Mouse (Mus musculus) spleen, embryonic (tissue): ENCODE data around the gene Tns2.

Source experiments
- CTCF ChIA-PET: fragments of 350-600 bp; sonication (Branson Sonifier 250); formaldehyde crosslinking; loops from one replicate; lab custom pipeline; 2022; lab: Charles Lee

The Tns2 gene

DNA sequence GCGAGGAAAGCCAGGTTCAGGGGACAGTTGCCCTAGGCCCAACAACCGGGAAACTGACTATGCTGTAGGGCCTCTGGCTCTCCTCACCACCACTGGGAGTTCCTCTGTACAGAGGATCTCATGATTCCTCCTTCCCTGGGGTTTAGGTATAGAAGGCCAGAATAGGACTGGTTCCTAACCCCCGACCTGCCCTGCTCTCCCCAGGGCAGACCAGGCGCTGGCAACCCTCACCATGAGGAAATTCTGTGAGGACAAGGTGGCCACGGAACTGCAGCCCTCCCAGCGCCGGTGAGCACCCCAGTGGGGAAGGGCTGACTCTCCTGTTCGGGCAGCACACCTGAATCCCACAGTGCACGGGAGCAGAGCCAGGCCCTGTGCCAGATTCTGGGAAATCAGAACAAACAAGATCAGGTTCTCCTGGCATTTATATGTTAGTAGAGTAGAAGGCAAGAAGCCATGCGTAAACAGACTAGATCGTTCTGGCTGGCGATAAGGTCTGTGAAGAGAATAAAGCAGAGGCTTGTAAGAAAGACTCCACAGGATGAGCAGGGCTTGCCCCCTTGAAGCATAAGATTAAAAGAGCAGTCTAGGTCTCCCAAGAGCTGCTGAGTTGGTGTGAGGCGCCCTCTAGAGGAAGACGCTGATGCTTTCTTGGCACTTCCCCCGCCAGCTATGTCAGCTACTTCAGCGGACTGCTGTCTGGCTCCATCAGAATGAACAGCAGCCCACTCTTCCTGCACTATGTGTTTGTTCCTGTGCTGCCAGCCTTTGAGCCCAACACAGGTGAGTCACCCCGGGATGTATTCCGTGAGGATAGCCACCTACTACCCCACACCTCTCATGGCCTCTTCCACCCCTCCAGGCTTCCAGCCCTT is 8.7 kb downstream of the Tns2 start:
- CTCF ChIA-PET: interaction anchor here (1.2 kb wide), 1 partner anchor 12 kb away, joined by 3 read pairs; no protein-coding TSS in a partner anchor

DNA sequence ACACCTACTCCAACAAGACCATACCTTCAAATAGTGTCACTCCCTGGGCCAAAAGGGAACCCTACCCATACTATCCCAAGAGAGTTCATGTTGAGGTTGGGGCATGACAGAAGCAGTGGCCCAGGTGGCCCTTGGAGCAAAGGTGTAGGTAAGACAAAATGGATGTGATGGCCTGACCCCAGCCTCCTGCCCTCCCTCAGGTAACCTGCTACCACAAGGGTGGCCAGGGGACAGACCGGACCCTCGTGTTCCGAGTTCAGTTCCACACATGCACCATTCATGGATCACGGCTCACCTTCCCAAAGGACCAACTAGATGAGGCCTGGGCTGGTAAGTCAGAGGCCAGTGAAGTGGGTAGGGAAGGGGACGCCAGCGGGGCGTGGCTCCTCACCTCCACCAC is 10.1 kb downstream of the Tns2 start:
- CTCF ChIA-PET: no interaction called here

DNA sequence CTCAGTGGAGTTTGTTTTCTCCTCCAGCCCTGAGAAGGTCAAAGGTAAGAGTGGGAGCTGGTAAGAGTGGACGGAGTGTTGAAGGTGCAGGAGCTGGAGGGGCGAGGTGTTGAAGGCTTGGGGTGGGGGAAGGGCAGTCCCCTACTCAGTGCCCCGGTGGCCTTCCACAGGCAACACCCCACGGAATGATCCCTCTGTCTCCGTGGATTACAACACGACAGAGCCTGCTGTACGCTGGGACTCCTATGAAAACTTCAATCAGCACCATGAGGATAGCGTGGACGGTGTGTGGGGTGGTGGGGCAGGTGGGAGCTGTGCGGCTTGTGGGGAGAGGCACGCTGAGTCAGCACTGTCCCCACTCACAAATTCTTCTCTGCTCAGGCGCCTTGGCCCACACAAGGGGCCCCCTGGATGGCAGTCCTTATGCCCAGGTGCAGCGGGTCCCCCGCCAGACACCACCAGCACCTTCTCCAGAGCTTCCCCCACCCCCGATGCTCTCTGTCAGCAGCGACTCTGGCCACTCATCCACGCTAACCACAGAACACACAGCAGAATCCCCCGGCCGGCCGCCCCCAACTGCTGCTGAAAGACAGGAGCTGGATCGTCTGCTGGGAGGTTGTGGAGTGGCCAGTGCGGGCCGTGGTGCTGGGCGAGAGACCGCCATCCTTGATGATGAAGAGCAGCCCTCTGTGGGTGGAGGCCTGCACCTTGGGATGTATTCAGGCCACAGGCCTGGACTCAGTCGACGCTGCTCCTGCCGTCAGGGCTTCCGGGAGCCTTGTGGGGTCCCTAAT is 10.7 kb downstream of the Tns2 start:
- CTCF ChIA-PET: no interaction called here

DNA sequence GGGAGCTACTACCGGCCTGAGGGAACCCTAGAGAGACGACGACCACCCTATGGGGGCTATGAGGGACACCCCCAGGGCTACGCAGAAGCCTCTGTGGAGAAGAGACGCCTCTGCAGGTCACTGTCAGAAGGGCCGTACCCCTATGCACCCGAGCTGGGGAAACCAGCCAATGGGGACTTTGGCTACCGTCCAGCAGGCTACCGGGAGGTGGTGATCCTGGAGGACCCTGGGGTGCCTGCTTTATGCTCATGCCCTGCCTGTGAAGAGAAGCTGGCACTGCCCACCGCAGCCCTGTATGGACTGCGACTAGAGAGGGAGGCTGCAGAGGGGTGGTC is 11.2 kb downstream of the Tns2 start:
- CTCF ChIA-PET: no interaction called here

DNA sequence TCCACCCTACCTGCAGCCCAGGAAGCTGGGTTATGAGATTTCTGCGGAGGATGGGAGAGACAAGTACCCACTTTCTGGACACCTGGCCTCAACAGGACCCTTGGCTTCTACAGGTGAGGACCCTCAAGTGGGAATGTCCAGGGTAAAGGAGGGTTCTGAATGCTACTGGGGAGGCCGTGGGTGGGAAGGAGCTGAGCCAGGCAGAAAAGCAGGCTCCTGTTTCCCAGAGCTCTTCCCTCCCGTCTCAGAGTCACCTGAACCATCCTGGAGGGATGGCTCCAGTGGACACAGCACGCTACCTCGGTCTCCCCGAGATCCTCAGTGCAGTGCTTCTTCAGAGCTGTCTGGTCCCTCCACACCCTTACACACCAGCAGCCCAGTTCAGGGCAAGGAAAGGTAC is 12.0 kb downstream of the Tns2 start:
- CTCF ChIA-PET: no interaction called here

DNA sequence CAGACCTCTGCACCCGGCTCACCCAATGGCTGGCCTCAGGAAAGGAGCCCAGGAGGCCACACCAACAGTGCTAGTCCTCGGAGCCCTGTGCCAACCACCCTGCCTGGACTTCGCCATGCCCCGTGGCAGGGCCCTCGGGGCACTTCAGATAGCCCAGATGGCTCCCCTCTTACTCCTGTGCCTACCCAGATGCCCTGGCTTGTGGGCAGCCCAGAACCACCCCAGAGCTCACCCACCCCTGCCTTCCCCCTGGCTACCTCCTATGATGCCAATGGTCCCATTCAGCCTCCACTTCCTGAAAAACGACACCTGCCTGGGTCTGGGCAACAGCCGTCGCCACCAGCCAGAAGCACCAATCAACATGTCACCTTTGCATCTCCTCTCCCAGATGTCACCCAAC is 12.6 kb downstream of the Tns2 start:
- CTCF ChIA-PET: no interaction called here

DNA sequence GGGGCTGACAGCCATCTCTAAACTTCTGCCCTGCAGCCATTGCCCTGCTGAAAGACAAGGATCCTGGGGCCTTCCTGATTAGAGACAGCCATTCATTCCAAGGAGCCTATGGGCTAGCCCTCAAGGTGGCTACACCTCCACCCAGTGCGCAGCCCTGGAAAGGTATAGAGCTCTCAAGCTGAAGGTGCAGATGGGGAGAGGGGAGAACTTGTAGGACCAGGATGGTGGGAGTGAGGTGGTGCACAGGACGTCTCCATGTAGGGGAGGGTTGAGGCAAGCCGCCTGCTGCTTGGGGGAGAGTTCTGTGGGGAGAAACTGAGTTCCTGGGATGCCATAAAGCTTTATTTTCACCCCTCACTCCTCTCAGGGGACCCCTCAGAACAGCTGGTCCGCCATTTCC is 13.5 kb downstream of the Tns2 start:
- CTCF ChIA-PET: no interaction called here

DNA sequence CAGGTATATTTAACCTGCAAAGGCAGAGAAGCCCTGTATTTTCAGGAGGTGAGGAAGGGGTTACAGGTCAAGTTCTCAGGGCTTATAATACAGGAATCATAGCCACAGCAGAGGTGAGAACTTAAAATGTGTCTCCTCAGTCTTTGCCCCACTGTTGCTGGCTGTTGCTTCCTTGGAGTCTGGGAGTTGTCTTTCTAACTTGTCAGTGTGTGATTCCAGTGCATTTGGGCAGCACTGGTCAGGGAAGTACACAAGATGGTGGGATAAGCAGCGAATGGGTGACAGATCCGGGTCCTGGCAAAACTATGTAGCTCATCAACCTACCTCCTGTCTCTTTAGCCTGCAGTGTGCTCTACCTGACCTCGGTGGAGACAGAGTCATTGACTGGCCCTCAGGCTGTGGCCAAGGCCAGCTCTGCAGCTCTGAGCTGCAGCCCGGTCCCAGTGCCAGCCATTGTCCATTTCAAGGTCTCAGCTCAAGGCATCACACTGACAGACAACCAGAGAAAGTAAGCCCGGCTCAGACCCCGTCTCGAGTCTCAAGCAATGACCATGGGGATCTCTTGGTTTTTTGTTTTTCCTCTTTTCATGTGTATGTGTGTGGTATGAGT is 14.5 kb downstream of the Tns2 start:
- CTCF ChIA-PET: no interaction called here

DNA sequence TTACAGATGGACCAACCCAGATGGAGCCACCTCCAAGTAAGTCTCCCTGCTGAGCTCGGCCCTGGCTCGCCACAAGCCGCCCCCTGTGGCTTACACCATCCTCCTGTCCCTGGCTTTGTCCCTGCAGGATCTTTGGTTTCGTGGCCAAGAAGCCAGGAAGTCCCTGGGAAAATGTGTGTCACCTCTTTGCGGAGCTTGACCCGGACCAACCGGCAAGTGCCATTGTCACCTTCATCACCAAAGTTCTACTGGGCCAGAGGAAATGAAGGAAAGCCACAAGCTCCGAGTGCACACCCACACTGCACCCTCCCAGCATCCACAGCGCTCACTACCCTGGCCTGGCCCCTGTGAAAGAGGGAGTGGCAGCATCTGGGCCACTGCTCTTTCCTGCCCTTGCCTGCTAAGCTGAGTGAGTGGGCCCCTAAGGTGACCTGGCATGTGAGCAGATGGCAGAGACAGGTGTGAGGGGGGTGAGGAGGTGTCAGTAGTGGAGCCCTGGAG is 15.6 kb downstream of the Tns2 start:
- CTCF ChIA-PET: interaction anchor here (1.4 kb wide), 1 partner anchor 9 kb away, joined by 9 read pairs; no protein-coding TSS in a partner anchor

DNA sequence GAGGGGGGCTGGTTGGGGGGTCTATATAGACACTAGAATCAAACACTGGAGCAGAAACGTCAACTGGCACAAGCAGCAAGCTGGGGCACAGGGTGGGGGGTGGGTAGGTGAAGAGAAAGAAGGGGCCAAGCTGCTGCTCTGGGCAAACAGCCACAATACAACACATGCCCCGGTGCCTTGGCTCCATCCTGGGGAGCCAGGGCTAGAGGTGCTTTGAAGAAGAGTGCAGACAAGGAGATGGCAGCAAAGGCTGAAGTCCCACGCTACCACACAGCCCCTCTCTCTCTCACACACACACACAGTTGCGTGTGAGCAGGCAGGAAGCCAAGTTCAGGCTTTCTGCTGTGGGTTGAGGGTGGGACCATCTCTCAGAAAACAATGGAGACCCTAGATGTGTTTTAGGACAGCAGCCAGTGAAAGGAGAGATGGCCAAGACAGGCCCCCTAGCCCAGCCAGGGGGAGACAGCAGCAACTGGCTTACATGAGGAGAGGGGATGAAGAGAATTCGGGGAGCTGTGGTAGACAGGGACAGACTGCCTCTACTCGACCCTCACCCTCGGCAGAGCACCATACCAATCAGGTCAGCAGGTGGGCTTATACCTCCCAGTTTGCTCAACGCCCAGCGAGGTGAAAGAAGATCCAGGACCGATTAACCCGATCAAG is 16.7 kb downstream of the Tns2 start:
- CTCF ChIA-PET: interaction anchor here (1.4 kb wide), 1 partner anchor 10 kb away, joined by 9 read pairs; no protein-coding TSS in a partner anchor

DNA sequence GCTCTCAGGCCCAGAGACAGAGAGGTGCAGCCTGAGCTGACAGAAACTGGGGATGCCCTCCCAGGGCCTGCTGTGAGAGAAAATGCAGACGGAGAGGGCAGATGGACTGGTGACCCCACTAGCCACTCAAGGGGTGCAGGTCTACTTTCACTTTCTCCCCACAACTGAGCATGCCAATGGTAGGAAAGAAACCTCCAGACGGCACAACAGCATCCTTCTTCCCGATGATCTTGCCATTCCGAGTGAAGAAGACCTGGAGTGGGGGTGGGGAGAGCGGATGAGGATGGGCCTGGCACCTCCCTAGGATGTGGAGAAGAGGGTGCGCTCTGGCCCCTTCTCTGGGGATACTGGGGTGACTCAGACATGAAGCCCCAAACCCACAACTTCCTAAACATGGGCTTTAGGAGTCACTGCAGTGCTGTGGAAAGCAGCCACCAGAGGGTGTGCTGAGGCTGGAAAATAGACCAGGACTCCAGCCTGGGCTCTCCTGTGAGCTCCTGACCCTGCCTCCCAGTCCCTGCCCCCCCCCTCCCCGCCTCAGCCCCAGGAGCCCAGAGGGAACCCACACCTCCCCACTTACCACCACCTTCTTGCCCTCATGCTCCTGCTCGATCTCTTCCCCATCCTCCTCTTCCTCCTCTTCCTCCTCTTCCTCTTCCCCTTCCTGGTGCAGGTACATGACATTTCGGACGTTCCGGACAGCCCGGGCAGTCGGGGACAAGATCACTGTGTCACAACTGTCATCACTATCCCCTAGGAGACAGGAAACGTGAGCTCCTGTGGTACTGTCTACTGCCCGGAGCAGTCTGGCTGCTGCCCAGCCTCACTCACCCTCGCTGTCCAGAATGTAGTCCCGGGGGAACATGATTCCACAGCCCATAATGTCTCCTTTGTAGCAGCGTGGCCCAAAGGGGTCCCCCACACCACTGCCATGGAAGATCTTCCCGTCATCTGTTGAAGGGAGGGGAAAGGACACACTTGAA is 17.5 kb downstream of the Tns2 start:
- CTCF ChIA-PET: no interaction called here

DNA sequence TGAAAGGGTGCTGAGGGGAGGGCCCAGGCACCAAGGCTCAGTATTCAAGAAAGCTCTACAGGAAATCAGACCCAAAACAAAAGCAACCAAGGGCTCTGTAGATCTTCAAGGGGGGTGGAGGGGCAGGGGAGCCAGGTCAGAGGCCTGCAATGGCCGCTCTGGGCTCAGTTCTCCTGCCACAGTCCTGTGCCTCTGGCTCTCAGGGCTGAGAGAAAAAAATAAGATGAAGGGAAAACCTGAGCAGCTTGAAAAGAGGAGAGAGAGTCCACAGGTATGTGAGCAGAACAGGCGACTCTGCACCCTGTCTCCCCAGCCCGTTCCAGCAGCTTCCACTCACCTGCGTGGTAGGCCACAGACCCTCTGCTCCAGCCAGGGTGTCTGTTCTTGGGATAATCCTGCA is 18.4 kb downstream of the Tns2 start:
- CTCF ChIA-PET: no interaction called here

DNA sequence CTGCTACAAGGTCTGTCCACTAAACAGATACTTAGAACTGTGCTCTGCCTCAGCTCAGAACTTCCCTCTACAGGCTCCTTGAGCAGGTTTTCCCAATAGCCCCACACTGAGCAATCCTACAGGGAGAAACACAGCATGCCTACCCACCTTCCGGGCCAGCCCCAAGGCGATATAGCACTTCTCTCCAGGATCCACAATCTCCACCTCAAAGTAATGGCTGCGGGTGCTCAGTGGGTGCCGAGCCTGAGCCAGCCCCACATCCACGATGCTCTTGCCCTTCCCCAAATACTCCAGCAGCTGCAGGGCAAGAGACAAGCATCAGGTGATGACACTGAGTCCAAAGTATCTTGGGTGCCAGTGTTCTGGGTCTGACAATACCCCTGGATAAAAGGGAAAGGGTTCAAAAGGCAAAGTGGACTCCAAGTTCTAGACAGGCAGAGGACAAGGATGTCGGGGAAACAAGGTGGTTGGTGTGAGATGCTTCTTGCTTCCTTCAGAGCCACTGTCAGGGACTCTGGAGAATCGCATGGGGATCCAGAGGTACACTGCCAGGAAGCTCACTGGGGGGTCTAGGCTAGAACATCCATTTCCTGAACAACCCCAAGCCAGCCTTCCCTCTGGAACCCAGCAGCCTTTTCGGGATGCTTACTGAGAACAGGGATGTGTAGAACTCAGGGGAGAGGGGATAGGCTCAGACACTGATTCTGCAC is 19.1 kb downstream of the Tns2 start:
- CTCF ChIA-PET: no interaction called here

DNA sequence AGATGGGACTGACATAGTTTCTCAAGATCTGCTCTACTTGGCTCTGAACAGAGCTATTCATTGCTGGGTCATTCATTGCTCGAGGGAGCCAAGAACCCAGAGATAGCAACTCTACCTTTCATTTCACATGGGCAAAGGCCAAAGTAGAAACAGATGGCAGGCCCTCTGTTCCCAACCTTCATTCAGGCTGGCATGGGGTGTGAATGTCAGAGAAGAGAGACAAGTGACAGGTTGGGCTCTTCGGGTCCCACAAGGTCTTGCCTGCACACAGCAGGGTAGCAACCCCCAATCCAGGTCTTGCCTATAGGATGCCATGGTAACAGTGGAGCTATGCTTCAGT is 19.6 kb downstream of the Tns2 start:
- CTCF ChIA-PET: no interaction called here

DNA sequence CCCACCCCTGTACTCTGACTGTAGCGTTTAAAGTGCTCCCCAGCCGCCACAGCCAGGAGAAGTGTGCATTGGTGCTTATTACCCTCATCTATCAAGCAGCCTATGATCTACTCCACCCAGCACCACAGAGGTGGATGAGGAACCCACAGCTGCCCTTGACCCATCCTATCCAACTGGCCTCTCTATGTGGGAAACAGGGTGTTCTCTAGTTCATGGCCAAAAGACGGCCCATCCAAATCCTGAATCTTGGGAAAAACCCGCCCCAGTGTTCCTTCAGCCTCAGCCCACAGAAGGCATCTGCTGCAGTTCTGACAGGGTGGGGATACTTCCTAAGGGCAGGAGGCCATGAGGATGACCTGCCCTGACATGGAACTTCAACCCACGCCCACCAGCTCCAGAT is 20.3 kb downstream of the Tns2 start:
- CTCF ChIA-PET: no interaction called here

DNA sequence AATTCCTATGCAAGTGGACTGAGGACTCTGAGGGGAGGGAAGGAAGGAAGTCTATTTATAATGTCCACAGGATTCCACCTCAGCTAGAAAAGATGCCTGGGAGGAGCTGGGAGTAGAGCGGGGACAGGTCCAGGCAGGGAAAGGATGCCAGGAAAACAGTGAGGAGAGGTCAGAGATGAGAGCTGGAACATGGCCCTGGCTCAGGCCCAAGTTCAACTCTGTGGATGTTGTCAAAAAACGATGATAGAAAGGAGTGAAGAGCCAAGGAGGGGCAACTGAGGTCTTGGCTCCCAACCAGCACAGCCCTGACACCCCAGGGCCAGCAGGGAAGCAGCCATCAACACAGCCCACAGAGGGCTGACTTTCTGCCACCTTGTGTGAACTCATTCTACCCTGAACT is 26.1 kb downstream of the Tns2 start:
- CTCF ChIA-PET: interaction anchor here (0.6 kb wide), 1 partner anchor 204 kb away, joined by 6 read pairs; no protein-coding TSS in a partner anchor

DNA sequence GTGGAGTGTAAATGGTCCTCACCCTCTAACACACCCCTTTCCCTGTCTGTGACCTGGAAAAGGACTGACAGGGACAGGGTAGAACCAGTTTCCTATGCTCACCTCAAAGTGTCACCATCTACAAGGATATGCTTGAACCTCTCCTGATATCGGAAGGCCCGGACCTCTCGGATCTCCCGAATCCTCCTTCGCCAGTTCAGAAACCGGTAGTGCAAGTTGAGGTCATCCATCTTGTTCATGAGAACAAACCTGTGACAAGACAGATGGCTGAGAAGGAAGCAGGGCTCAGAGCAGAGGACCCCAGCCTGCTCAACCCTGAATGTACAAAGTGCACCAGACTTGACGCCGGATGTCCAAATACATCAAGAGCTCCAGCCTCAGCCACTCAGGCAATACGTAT is 33.1 kb downstream of the Tns2 start:
- CTCF ChIA-PET: no interaction called here

DNA sequence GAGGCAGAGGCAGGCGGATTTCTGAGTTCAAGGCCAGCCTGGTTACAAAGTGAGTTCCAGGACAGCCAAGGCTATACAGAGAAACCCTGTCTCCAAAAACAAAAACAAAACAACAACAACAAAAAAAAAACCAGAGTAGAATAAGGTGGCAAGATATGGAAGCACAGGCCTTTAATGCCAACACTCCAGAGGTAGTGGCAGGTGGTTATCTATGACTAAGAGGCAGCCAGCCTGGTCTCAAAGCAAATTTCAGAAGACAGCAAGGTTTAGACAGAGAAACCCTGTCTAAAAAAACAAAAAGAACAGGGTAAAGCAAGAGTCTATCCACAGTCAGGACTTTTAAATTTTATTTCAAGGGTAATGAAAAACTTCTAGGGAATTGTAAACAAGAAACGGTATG is 34.5 kb downstream of the Tns2 start:
- CTCF ChIA-PET: no interaction called here

DNA sequence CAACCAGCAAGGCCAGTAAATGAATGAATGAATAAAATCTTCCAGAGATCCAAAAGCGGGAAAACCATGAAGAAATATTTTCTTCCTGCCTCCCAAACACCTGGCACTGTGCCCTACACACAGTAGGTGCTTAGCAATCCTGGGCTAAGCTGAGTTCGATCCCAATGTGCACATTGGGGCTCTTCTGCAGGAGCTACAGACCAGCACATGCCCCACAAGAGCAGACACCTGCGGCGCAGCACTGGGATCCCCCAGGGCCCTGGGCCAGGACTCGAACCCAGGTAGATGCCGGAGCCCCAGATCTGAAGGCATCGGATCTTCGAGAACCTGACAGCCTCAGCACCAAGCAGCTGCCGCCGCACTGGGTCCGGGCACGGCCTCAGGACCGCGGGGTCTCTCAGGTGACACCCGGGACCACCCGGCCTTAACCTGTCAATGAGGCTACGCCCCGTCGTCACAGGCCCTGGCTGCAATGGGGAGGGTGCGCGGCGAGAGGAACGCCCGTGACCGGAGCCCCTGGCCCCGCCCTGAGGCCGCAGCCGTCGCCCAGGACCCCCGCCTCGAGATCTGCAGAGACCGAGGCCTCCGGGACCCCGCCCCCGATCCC is 35.4 kb downstream of the Tns2 start:
- CTCF ChIA-PET: interaction anchor here (0.6 kb wide), 2 partner anchors 28 to 30 kb away, joined by 6 to 17 read pairs; no protein-coding TSS in a partner anchor
